Mouse (Mus musculus) kidney, postnatal 0 days (tissue): ENCODE data around the gene Grin2a. TPM values are rescaled to one million over a fixed set of nuclear protein-coding genes. Genes with fewer than 3 reads are reported as not detected.
A peak's percentile ranks its signal among the peaks of the same experiment; 100 is the strongest.

Experiments
- ATAC-seq: fragments of 200-750 bp; cut with Nextera tagmentation; replicated peaks from 2 replicates; pipeline ENCODE4 v1.8.0; 2017; ENCODE audit warnings: low read depth, moderate number of reproducible peaks, moderate TSS enrichment, moderate library complexity; ENCODE audit not compliant: low FRiP score
- DNase-seq: peaks from one replicate; pipeline ENCODE4 v3.0.0-alpha.2; 2016; ENCODE audit warnings: low spot score
- H3K27ac ChIP-seq: fragments of 300-500 bp; sonication (generic); 2 replicates; pipeline ENCODE4 v1.5.1; 2014; ENCODE audit warnings: mild to moderate bottlenecking
- H3K27me3 ChIP-seq: fragments of 300-500 bp; sonication (generic); 2 replicates; pipeline ENCODE4 v1.6.1; 2014; ENCODE audit warnings: low read length, mixed read lengths; ENCODE audit not compliant: insufficient read depth
- H3K36me3 ChIP-seq: fragments of 300-500 bp; sonication (generic); 2 replicates; pipeline ENCODE4 v1.6.1; 2014; ENCODE audit warnings: low read length, mixed read lengths; ENCODE audit not compliant: insufficient read depth
- H3K4me1 ChIP-seq: fragments of 300-500 bp; sonication (generic); replicated peaks from 2 replicates; pipeline ENCODE4 v1.6.1; 2014; ENCODE audit warnings: antibody characterized with exemption, low read length, mixed read lengths; ENCODE audit not compliant: insufficient read depth
- H3K4me2 ChIP-seq: fragments of 300-500 bp; sonication (generic); 2 replicates; pipeline ENCODE4 v1.6.1; 2014; ENCODE audit warnings: mild to moderate bottlenecking, low read length, moderate library complexity, mixed read lengths
- H3K4me3 ChIP-seq: fragments of 300-500 bp; sonication (generic); replicated peaks from 2 replicates; pipeline ENCODE4 v1.5.1; 2014; ENCODE audit warnings: low read depth, low read length
- H3K9ac ChIP-seq: fragments of 300-500 bp; sonication (generic); 2 replicates; pipeline ENCODE4 v1.6.1; 2014; ENCODE audit warnings: low read depth, low read length
- H3K9me3 ChIP-seq: fragments of 300-500 bp; sonication (generic); replicated peaks from 2 replicates; pipeline ENCODE4 v1.6.1; 2016; ENCODE audit warnings: low read length, inconsistent platforms, mixed read lengths
- CTCF ChIP-seq: IDR thresholded peaks from 2 replicates; pipeline ENCODE4 v1.5.1; 2016; ENCODE audit warnings: antibody characterized with exemption, low read depth, mild to moderate bottlenecking, moderate library complexity
- WGBS: fragments of 180-500 bp; shearing (Covaris S2); extraction: QIAGEN DNeasy Blood & Tissue Kit; methylation state at CpG from one replicate; pipeline ENCODE4 v1.1.7; 2014; 5-methylcytosine and 5-hydroxymethylcytosine counted together
- polyA plus RNA-seq: library from polyadenylated mRNA; unstranded; fragments of >200 nt; fragmentation: Nextera tagmentation; extraction: Ambion mirVana; gene quantifications from 2 replicates; pipeline ENCODE4 v1.2.1, GENCODE M21; 2015

The Grin2a gene
- polyA plus RNA-seq, 1 experiment from 2014 or later, result 0.08 TPM

- Histone ChIP-seq H3K4me3 (no peak overlapping the region), H3K4me1 (no peaks in the 10 kb centered on the region; the same call in 1 of the 2 replicates), H3K27me3 (no peaks in the 10 kb centered on the region), H3K27ac (no peak overlapping the region), H3K36me3 (no peaks in the 10 kb centered on the region), H3K9ac (no peak overlapping the region), H3K4me2 (no peak overlapping the region), H3K9me3 (no peaks in the 10 kb centered on the region)
- WGBS, result 87% methylated on average over 9 of the region's 9 CpGs
- DNase-seq (no peak), ATAC-seq (no peak)
- no peak for TF ChIP-seq CTCF
Measured at GRCm38 (mm10) chr16:9753045-9753444, 242.3 kb downstream of the Grin2a start.

GRCm38 (mm10) chr16:9752600-9752999 is 242.8 kb downstream of the Grin2a start:
- Histone ChIP-seq H3K4me2 (no peak overlapping the region), H3K36me3 (no peaks in the 10 kb centered on the region), H3K9ac (no peak overlapping the region), H3K27ac (no peak overlapping the region), H3K4me1 (no peaks in the 10 kb centered on the region; the same call in 1 of the 2 replicates), H3K9me3 (no peaks in the 10 kb centered on the region), H3K27me3 (no peaks in the 10 kb centered on the region), H3K4me3 (no peak overlapping the region)
- ATAC-seq, result no peak
- no peak for TF ChIP-seq CTCF
- DNase-seq, result no peak
- WGBS, result 82% methylated on average over 8 of the region's 8 CpGs

- H3K27ac ChIP-seq, result no peak overlapping the region
- H3K9ac ChIP-seq, result no peak overlapping the region
- H3K36me3 ChIP-seq, result no peaks in the 10 kb centered on the region
- H3K4me3 ChIP-seq, result no peak overlapping the region
- H3K4me1 ChIP-seq, result no peaks in the 10 kb centered on the region; the same call in 1 of the 2 replicates
- H3K4me2 ChIP-seq, result no peak overlapping the region
- TF ChIP-seq CTCF, result no peak
- H3K9me3 ChIP-seq, result no peaks in the 10 kb centered on the region
- DNase-seq (no peak), ATAC-seq (no peak)
- WGBS, result 75% methylated on average over 11 of the region's 11 CpGs
- no peaks in the 10 kb centered on the region for H3K27me3 ChIP-seq
Measured at GRCm38 (mm10) chr16:9751045-9751569, 244.3 kb downstream of the Grin2a start.

- no peak overlapping the region for H3K4me3 ChIP-seq
- H3K4me2 ChIP-seq, result no peak overlapping the region
- no peak for DNase-seq
- TF ChIP-seq CTCF, result no peak
- WGBS, result 81% methylated on average over 3 of the region's 3 CpGs
- ATAC-seq, result no peak
- H3K27me3 ChIP-seq, result no peaks in the 10 kb centered on the region
- H3K9me3 ChIP-seq, result no peaks in the 10 kb centered on the region
- no peak overlapping the region for H3K27ac ChIP-seq
- H3K9ac ChIP-seq, result no peak overlapping the region
- no peaks in the 10 kb centered on the region for H3K36me3 ChIP-seq
- H3K4me1 ChIP-seq, result no peaks in the 10 kb centered on the region
Measured at GRCm38 (mm10) chr16:9749661-9750060, 245.7 kb downstream of the Grin2a start.

- Histone ChIP-seq H3K27ac (no peak overlapping the region), H3K27me3 (no peaks in the 10 kb centered on the region), H3K4me3 (no peak overlapping the region), H3K4me1 (no peaks in the 10 kb centered on the region), H3K4me2 (no peak overlapping the region), H3K36me3 (no peaks in the 10 kb centered on the region), H3K9ac (no peak overlapping the region), H3K9me3 (no peaks in the 10 kb centered on the region)
- 86% methylated on average over 6 of the region's 6 CpGs for WGBS
- ATAC-seq, result no peak
- TF ChIP-seq CTCF, result no peak
- DNase-seq, result no peak
Measured at GRCm38 (mm10) chr16:9742443-9742842, 252.9 kb downstream of the Grin2a start.

- Histone ChIP-seq H3K4me3 (no peak overlapping the region), H3K27me3 (no peaks in the 10 kb centered on the region), H3K9ac (no peak overlapping the region), H3K4me2 (no peak overlapping the region), H3K9me3 (no peaks in the 10 kb centered on the region), H3K4me1 (no peaks in the 10 kb centered on the region), H3K27ac (no peak overlapping the region), H3K36me3 (no peaks in the 10 kb centered on the region)
- 86% methylated on average over 6 of the region's 6 CpGs for WGBS
- ATAC-seq (no peak), DNase-seq (no peak)
- TF ChIP-seq CTCF, result no peak
Measured at GRCm38 (mm10) chr16:9738679-9739078, 256.7 kb downstream of the Grin2a start.

- Histone ChIP-seq H3K27ac (no peak overlapping the region), H3K9ac (no peak overlapping the region), H3K4me1 (no peaks in the 10 kb centered on the region), H3K36me3 (no peaks in the 10 kb centered on the region), H3K9me3 (no peaks in the 10 kb centered on the region), H3K4me2 (no peak overlapping the region), H3K4me3 (no peak overlapping the region), H3K27me3 (no peaks in the 10 kb centered on the region)
- WGBS, result 14% methylated on average over 2 of the region's 2 CpGs
- peak; percentile 10; the same call in 1 of the 2 replicates for TF ChIP-seq CTCF
- DNase-seq (no peak), ATAC-seq (no peak)
Measured at GRCm38 (mm10) chr16:9737131-9737530, 258.2 kb downstream of the Grin2a start.
